Mouse (Mus musculus) gastrocnemius, adult 2 months (tissue): ENCODE measurements at regions not wholly inside any gene's neighbourhood (a gene's known extent, or its start where the extent isn't known, plus 50 kb on each side); places are given as distances from the start of the nearest gene placed in this dataset.
A peak's percentile ranks its signal among the peaks of the same experiment; 100 is the strongest.

Source experiments
- DNase-seq: peaks from one replicate; pipeline ENCODE4 v3.0.0; 2022
- H3K27ac ChIP-seq: fragments of 200-600 bp; 2 replicates; pipeline ENCODE4 v1.8.1; 2022; ENCODE audit warnings: mild to moderate bottlenecking
- H3K4me3 ChIP-seq: fragments of 200-600 bp; 2 replicates; pipeline ENCODE4 v1.8.1; 2022; ENCODE audit warnings: mild to moderate bottlenecking, moderate library complexity
- CTCF ChIP-seq: fragments of 200-600 bp; IDR thresholded peaks from 2 replicates; pipeline ENCODE4 v1.8.1; 2022; ENCODE audit warnings: antibody characterized with exemption, mild to moderate bottlenecking, moderate library complexity
- intact Hi-C: fragments of 180-260 bp; cut with DNase I; formaldehyde crosslinking; loops from one replicate; pipeline ENCODE4 v1.15.1; 2025

GRCm38 (mm10) chr2:47750997-47751623 is 1062.8 kb upstream of the Acvr2a start:
- intact Hi-C loops, result no loop called here

GRCm38 (mm10) chr2:47755716-47756115 is 1058.2 kb upstream of the Acvr2a start:
- DNase-seq, result no peak
- Histone ChIP-seq H3K4me3 (no peak overlapping the region), H3K27ac (no peak overlapping the region)
- TF ChIP-seq CTCF, result no peak
- intact Hi-C loops, result no loop called here

More at GRCm38 (mm10) chr2:47750997-47751623, 1062.8 kb upstream of the Acvr2a start:
- no peak for TF ChIP-seq CTCF
- Histone ChIP-seq H3K4me3 (no peak overlapping the region), H3K27ac (no peak overlapping the region)
- no peak for DNase-seq

DNA sequence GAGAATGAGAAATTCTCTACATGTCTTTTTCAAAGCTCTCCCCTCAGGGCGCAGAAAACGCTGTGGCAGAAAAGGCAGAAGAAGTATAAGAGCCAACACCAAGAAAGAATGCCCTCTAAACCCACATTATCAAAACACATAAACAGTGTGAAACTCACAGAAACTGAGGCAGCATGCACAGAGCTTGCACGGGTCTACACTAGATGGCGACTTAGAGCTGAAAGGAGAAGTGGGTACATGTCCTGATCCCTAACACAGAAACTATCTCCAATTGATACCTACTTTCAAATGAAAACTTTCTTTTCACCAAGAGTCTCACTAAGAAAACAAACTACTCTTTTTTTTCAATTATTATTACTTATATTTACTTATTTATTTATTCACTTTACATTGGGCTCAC is 1057.7 kb upstream of the Acvr2a start:
- H3K27ac ChIP-seq, result no peak overlapping the region
- no peak; the same call in 1 of the 2 replicates for TF ChIP-seq CTCF
- H3K4me3 ChIP-seq, result no peak overlapping the region
- no peak for DNase-seq
- intact Hi-C loops, result no loop called here

DNA sequence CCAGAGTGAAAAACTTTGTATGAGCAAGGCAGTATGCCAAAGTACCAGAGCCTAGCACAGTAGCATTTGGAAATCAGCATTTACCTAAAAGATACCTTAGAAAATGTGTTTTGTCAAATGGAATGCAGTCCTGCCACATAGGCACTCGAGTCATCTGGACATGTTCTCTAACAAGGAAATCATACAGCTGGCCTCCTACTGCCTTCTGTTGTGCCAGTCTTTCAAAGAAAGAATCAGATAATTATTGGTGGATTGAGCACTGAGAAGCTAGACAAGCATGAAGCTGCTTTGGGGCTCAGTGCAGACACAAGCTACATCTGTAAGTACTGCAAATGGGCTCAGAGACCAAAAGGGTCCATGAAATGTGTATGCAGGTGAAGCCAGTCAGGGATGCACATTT is 1038.1 kb upstream of the Acvr2a start:
- no peak for DNase-seq
- TF ChIP-seq CTCF, result no peak
- intact Hi-C loops, result no loop called here
- H3K27ac ChIP-seq, result no peak overlapping the region
- no peak overlapping the region for H3K4me3 ChIP-seq

DNA sequence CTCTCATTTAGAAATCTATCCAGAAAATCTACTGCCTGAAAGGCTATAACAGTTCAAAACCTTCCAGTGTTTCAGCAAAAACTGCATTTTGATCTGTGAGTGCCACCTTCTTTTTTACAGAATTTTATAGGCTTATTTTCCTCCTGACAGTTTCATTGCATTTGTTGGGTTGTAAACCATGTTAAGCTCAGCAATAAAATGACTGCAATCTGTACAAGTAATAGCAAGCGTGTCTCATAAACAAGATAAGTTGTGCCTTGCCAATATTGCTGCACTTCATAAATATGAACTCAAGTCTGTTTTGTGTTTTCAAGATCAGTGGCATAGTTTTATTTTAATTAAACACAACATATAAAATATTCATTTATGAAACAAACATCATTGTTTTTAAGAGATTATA is 1036.9 kb upstream of the Acvr2a start:
- Histone ChIP-seq H3K4me3 (no peak overlapping the region), H3K27ac (no peak overlapping the region)
- TF ChIP-seq CTCF, result no peak
- intact Hi-C loops, result no loop called here
- no peak for DNase-seq

DNA sequence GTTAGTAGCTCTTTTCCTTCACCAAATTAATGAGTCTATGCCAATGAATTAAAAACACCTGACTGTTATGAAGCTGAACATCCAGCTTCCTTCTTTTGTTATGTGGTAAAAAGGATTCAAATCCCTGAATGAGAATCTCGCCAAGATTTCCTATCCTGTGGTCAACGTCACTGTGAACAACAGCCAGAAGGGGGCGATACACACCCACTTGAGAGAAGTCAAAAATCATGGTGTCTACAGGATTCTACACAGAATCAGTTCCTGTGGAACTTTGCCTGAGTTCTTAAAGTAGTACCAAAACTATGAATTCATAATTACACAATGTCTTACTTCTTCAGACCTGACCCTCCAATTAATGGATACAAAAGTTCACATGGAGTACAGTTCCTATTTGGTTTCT is 1028.1 kb upstream of the Acvr2a start:
- TF ChIP-seq CTCF, result peak; percentile 83
- Histone ChIP-seq H3K4me3 (no peak overlapping the region), H3K27ac (no peak overlapping the region)
- intact Hi-C loops, result loop anchor here (1.0 kb wide), 1 partner anchor 1100 kb away; no protein-coding TSS in a partner anchor
- DNase-seq, result peak; percentile 52

DNA sequence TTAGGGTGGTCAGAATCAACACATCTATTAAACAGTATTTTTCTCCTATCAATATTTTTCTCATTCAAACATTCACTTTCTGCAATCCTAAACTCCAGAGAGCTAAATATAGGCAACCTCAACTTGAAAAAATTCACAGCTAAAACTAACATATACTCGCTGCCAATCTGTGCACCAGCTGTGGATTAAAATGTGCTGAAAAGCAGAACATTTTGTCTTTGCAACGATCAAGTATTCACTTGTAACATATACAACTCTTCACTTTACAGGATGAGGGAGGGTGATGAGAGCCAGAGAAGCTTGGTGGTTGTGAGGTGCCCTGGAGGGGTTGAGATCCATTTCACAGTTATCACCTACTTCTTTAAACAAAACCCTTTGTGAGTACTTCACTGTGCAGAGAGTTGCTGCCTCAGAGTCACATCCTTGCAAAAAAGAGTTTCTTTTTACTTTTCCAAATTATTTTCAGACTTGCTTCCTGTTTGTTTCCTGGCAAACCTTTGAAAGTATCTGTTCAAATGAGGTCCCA is 991.1 kb upstream of the Acvr2a start:
- TF ChIP-seq CTCF, result no peak
- Histone ChIP-seq H3K27ac (no peak overlapping the region), H3K4me3 (no peak overlapping the region)
- DNase-seq, result no peak
- intact Hi-C loops, result no loop called here

- no peak for DNase-seq
- H3K27ac ChIP-seq, result no peak overlapping the region
- no peak overlapping the region for H3K4me3 ChIP-seq
- intact Hi-C loops, result no loop called here
- no peak for TF ChIP-seq CTCF
Observed at GRCm38 (mm10) chr2:47832493-47832892, 981.4 kb upstream of the Acvr2a start.

- TF ChIP-seq CTCF, result no peak
- intact Hi-C loops, result no loop called here
- Histone ChIP-seq H3K27ac (no peak overlapping the region), H3K4me3 (no peak overlapping the region)
- DNase-seq, result no peak
Observed at GRCm38 (mm10) chr2:47833517-47833916, 980.4 kb upstream of the Acvr2a start.

GRCm38 (mm10) chr2:47834055-47834799 is 979.7 kb upstream of the Acvr2a start:
- intact Hi-C loops, result no loop called here
- H3K27ac ChIP-seq, result no peak overlapping the region
- no peak for TF ChIP-seq CTCF
- H3K4me3 ChIP-seq, result no peak overlapping the region
- no peak for DNase-seq

DNA sequence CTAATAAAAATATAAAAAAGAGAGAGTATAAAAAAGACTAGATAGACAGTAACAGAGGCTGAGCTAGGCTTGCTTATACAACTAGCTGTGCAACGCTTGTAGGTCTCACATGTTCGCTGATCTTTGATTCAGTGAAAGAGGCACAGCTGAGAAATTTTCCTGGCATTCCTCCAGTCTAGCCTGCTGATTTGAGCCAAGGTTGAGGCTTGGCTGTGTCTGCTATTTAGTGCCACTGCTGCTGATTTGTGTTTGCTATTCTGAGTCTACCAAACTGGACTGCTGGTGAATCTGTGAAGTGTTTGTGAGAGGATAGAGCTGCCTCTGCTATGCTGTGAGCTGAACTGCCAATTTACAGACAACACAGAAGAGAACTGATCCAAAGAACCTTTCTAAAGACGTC is 956.7 kb upstream of the Acvr2a start:
- Histone ChIP-seq H3K4me3 (no peak overlapping the region), H3K27ac (no peak overlapping the region)
- intact Hi-C loops, result no loop called here
- no peak for DNase-seq
- TF ChIP-seq CTCF, result no peak

- intact Hi-C loops, result no loop called here
- no peak for TF ChIP-seq CTCF
- Histone ChIP-seq H3K27ac (no peak overlapping the region), H3K4me3 (no peak overlapping the region)
- peak; percentile 31 for DNase-seq
Observed at GRCm38 (mm10) chr2:47862446-47862845, 951.5 kb upstream of the Acvr2a start.

GRCm38 (mm10) chr2:47878002-47878401 is 935.9 kb upstream of the Acvr2a start:
- intact Hi-C loops, result no loop called here
- Histone ChIP-seq H3K4me3 (no peak overlapping the region), H3K27ac (no peak overlapping the region)
- DNase-seq, result no peak
- TF ChIP-seq CTCF, result no peak
